Mouse (Mus musculus) limb, embryonic 14.5 days (tissue): ENCODE measurements at regions not wholly inside any gene's neighbourhood (a gene's known extent, or its start where the extent isn't known, plus 50 kb on each side); places are given as distances from the start of the nearest gene placed in this dataset.

Experiments used
- ATAC-seq: fragments of 200-750 bp; cut with Nextera tagmentation; 2 replicates; pipeline ENCODE4 v1.8.0; 2017; ENCODE audit warnings: low read depth, moderate number of reproducible peaks, moderate TSS enrichment; ENCODE audit not compliant: low FRiP score
- DNase-seq: peaks from one replicate; pipeline ENCODE4 v3.0.0-alpha.2; 2015; ENCODE audit warnings: low spot score
- H3K27ac ChIP-seq: fragments of 300-500 bp; sonication (generic); replicated peaks from 2 replicates; pipeline ENCODE4 v1.5.1; 2014; ENCODE audit warnings: low read depth, mild to moderate bottlenecking, low read length, moderate library complexity, mixed read lengths
- H3K27me3 ChIP-seq: fragments of 300-500 bp; sonication (generic); 2 replicates; pipeline ENCODE4 v1.6.1; 2014; ENCODE audit warnings: low read length, mixed read lengths; ENCODE audit not compliant: control insufficient read depth, insufficient read depth
- H3K36me3 ChIP-seq: fragments of 300-500 bp; sonication (generic); 2 replicates; pipeline ENCODE4 v1.6.1; 2014; ENCODE audit warnings: mild to moderate bottlenecking, low read length, moderate library complexity, mixed read lengths; ENCODE audit not compliant: control insufficient read depth, insufficient read depth
- H3K4me1 ChIP-seq: fragments of 300-500 bp; sonication (generic); 2 replicates; pipeline ENCODE4 v1.6.1; 2014; ENCODE audit warnings: antibody characterized with exemption, low read length, mixed read lengths; ENCODE audit not compliant: control insufficient read depth, insufficient read depth
- H3K4me2 ChIP-seq: fragments of 300-500 bp; sonication (generic); replicated peaks from 2 replicates; pipeline ENCODE4 v1.6.1; 2014; ENCODE audit warnings: low read depth, mild to moderate bottlenecking, low read length, moderate library complexity; ENCODE audit not compliant: severe bottlenecking
- H3K4me3 ChIP-seq: fragments of 300-500 bp; sonication (generic); replicated peaks from 2 replicates; pipeline ENCODE4 v1.5.1; 2014; ENCODE audit warnings: low read length
- H3K9ac ChIP-seq: fragments of 300-500 bp; sonication (generic); 2 replicates; pipeline ENCODE4 v1.6.1; 2014; ENCODE audit warnings: mild to moderate bottlenecking, low read depth, low read length, moderate library complexity; ENCODE audit not compliant: severe bottlenecking
- H3K9me3 ChIP-seq: fragments of 300-500 bp; sonication (generic); 2 replicates; pipeline ENCODE4 v1.6.1; 2016; ENCODE audit warnings: low read length; ENCODE audit not compliant: control insufficient read depth
- POLR2A ChIP-seq: fragments of 200-500 bp; IDR thresholded peaks from 2 replicates; pipeline ENCODE4 v1.8.0; 2012; ENCODE audit warnings: inconsistent platforms, mild to moderate bottlenecking, moderate library complexity, borderline replicate concordance; ENCODE audit not compliant: insufficient read depth, insufficient read length; ENCODE audit errors: extremely low read depth
- WGBS: fragments of 180-500 bp; shearing (Covaris S2); extraction: QIAGEN DNeasy Blood & Tissue Kit; methylation state at CpG from one replicate; pipeline ENCODE4 v1.1.7; 2014; 5-methylcytosine and 5-hydroxymethylcytosine counted together

GRCm38 (mm10) chr3:9913357-9913756 lies 174.6 kb upstream of the Gm9833 start:
- no peak for DNase-seq
- Histone ChIP-seq H3K4me2 (no peak overlapping the region), H3K27ac (no peak overlapping the region), H3K36me3 (no peaks in the 10 kb centered on the region), H3K4me1 (no peaks in the 10 kb centered on the region), H3K4me3 (no peak overlapping the region), H3K9me3 (no peaks in the 10 kb centered on the region), H3K9ac (no peak overlapping the region), H3K27me3 (no peaks in the 10 kb centered on the region)
- ATAC-seq, result no peak
- no peak for TF ChIP-seq POLR2A
- 86% methylated on average over 1 of the region's 1 CpGs for WGBS

- Histone ChIP-seq H3K36me3 (no peaks in the 10 kb centered on the region), H3K4me1 (no peaks in the 10 kb centered on the region), H3K9ac (no peak overlapping the region), H3K4me3 (no peak overlapping the region), H3K9me3 (no peaks in the 10 kb centered on the region), H3K27ac (no peak overlapping the region), H3K4me2 (no peak overlapping the region), H3K27me3 (no peaks in the 10 kb centered on the region)
- WGBS, result 71% methylated on average over 7 of the region's 7 CpGs
- DNase-seq (no peak), ATAC-seq (no peak)
- TF ChIP-seq POLR2A, result no peak
Observed at GRCm38 (mm10) chr3:9916538-9917106, 171.3 kb upstream of the Gm9833 start.

- TF ChIP-seq POLR2A, result no peak
- H3K4me3 ChIP-seq, result no peak overlapping the region
- WGBS, result 85% methylated on average over 3 of the region's 3 CpGs
- H3K4me2 ChIP-seq, result no peak overlapping the region
- ATAC-seq (no peak), DNase-seq (no peak)
- no peaks in the 10 kb centered on the region for H3K27me3 ChIP-seq
- H3K9ac ChIP-seq, result no peak overlapping the region
- no peaks in the 10 kb centered on the region for H3K4me1 ChIP-seq
- no peaks in the 10 kb centered on the region for H3K36me3 ChIP-seq
- no peak overlapping the region for H3K27ac ChIP-seq
- no peaks in the 10 kb centered on the region for H3K9me3 ChIP-seq
Observed at GRCm38 (mm10) chr3:9920331-9920730, 167.6 kb upstream of the Gm9833 start.

GRCm38 (mm10) chr3:9921730-9922129 lies 166.2 kb upstream of the Gm9833 start:
- H3K27ac ChIP-seq, result no peak overlapping the region
- H3K9me3 ChIP-seq, result no peaks in the 10 kb centered on the region
- H3K4me3 ChIP-seq, result no peak overlapping the region
- ATAC-seq (no peak), DNase-seq (no peak)
- WGBS, result 96% methylated on average over 1 of the region's 1 CpGs
- no peak overlapping the region for H3K9ac ChIP-seq
- no peaks in the 10 kb centered on the region for H3K27me3 ChIP-seq
- H3K36me3 ChIP-seq, result no peaks in the 10 kb centered on the region
- H3K4me2 ChIP-seq, result no peak overlapping the region
- no peaks in the 10 kb centered on the region for H3K4me1 ChIP-seq
- no peak for TF ChIP-seq POLR2A

GRCm38 (mm10) chr3:9922541-9923046 lies 165.3 kb upstream of the Gm9833 start:
- no peak overlapping the region for H3K4me3 ChIP-seq
- H3K4me2 ChIP-seq, result no peak overlapping the region
- no peaks in the 10 kb centered on the region for H3K9me3 ChIP-seq
- DNase-seq (no peak), ATAC-seq (no peak)
- no peaks in the 10 kb centered on the region for H3K36me3 ChIP-seq
- H3K9ac ChIP-seq, result no peak overlapping the region
- no peak overlapping the region for H3K27ac ChIP-seq
- no peaks in the 10 kb centered on the region for H3K27me3 ChIP-seq
- TF ChIP-seq POLR2A, result no peak
- no peaks in the 10 kb centered on the region for H3K4me1 ChIP-seq
- 87% methylated on average over 10 of the region's 10 CpGs for WGBS
